Mouse (Mus musculus) right cerebral cortex, postnatal 4 days (tissue): ENCODE measurements at regions not wholly inside any gene's neighbourhood (a gene's known extent, or its start where the extent isn't known, plus 50 kb on each side); places are given as distances from the start of the nearest gene placed in this dataset.
A peak's percentile ranks its signal among the peaks of the same experiment; 100 is the strongest.

Source experiments
- DNase-seq: peaks from one replicate; pipeline ENCODE4 v3.0.0-alpha.2; 2022

GRCm38 (mm10) chr3:154513566-154513965 lies 82.9 kb upstream of the Cryz start:
- no peak for DNase-seq

GRCm38 (mm10) chr3:154510160-154510559 lies 86.4 kb upstream of the Cryz start:
- DNase-seq = no peak

- no peak for DNase-seq
These were observed 87.1 kb upstream of the Cryz start for GRCm38 (mm10) chr3:154509394-154509793.

- no peak for DNase-seq
These were observed 103.1 kb upstream of the Cryz start for GRCm38 (mm10) chr3:154493387-154493920.

- no peak for DNase-seq
These were observed 124.1 kb upstream of the Cryz start for GRCm38 (mm10) chr3:154472426-154472825.

GRCm38 (mm10) chr3:154467581-154468374 lies 128.7 kb upstream of the Cryz start:
- DNase-seq = peak; percentile 69

GRCm38 (mm10) chr3:154458208-154458607 lies 127.7 kb upstream of the Lhx8 start:
- DNase-seq = no peak

- no peak for DNase-seq
These were observed 122.6 kb upstream of the Lhx8 start for GRCm38 (mm10) chr3:154453025-154453424.

GRCm38 (mm10) chr3:154452585-154452984 lies 122.1 kb upstream of the Lhx8 start:
- no peak for DNase-seq

- DNase-seq = no peak
These were observed 120.7 kb upstream of the Lhx8 start for GRCm38 (mm10) chr3:154451169-154451568.

- no peak for DNase-seq
These were observed 113.1 kb upstream of the Lhx8 start for GRCm38 (mm10) chr3:154443351-154444075.

- DNase-seq = no peak
These were observed 111.0 kb upstream of the Lhx8 start for GRCm38 (mm10) chr3:154441454-154441853.

- no peak for DNase-seq
These were observed 110.4 kb upstream of the Lhx8 start for GRCm38 (mm10) chr3:154440899-154441298.

GRCm38 (mm10) chr3:154430856-154431255 lies 100.4 kb upstream of the Lhx8 start:
- DNase-seq = no peak

- no peak for DNase-seq
These were observed 99.2 kb upstream of the Lhx8 start for GRCm38 (mm10) chr3:154429666-154430065.

- no peak for DNase-seq
These were observed 94.1 kb upstream of the Lhx8 start for GRCm38 (mm10) chr3:154424589-154424988.

GRCm38 (mm10) chr3:154421461-154421950 lies 91.0 kb upstream of the Lhx8 start:
- no peak for DNase-seq

GRCm38 (mm10) chr3:154418177-154418832 lies 87.8 kb upstream of the Lhx8 start:
- DNase-seq = no peak

GRCm38 (mm10) chr3:154414358-154414757 lies 83.9 kb upstream of the Lhx8 start:
- DNase-seq = no peak

GRCm38 (mm10) chr3:154410292-154410691 lies 79.8 kb upstream of the Lhx8 start:
- no peak for DNase-seq

- DNase-seq = no peak
These were observed 71.6 kb upstream of the Lhx8 start for GRCm38 (mm10) chr3:154402081-154402480.

- DNase-seq = no peak
These were observed 63.2 kb upstream of the Lhx8 start for GRCm38 (mm10) chr3:154393626-154394025.

- DNase-seq = no peak
These were observed 61.2 kb upstream of the Lhx8 start for GRCm38 (mm10) chr3:154391629-154392028.
